Comparison of ENCODE assay signal across 11 mouse cellular contexts in genomic region chr7:135602881-135603523, GRCm38 (mm10).
A peak's percentile ranks its signal among the peaks of the same experiment; 100 is the strongest.
DNase-seq lines count a peak whose midpoint lies in the region; ATAC-seq lines count a peak whose summit lies in the region.
"Had no signal": no experiment of that assay in that cellular context is flagged by ENCODE, and none has a peak within 500 bp of the region (broad histone marks: within the 10 kb centered on the region; RNA-seq: fewer than 3 reads in every experiment).

No protein-coding gene starts in this region.

- H3K9me3 ChIP-seq in heart, embryonic 11.5 days (replicated peaks; ENCODE audit: control insufficient read depth, low read length) = no peaks in the 10 kb centered on the region
- no peaks in the 10 kb centered on the region for H3K9me3 ChIP-seq in heart, embryonic 12.5 days (replicated peaks)
- H3K9me3 ChIP-seq in liver, embryonic 15.5 days (replicated peaks) = no peaks in the 10 kb centered on the region
- H3K9me3 ChIP-seq: hindbrain, embryonic 13.5 days; neural tube, embryonic 13.5 days had no signal

- intact Hi-C loops in left cerebral cortex, postnatal 25 days (cut with DNase I) = no loop called here

- no peaks in the 10 kb centered on the region for H3K27me3 ChIP-seq in heart, embryonic 11.5 days (ENCODE audit: control insufficient read depth, insufficient read depth, low read length)
- H3K27me3 ChIP-seq in heart, embryonic 12.5 days (replicated peaks) = peaks cover 14% of the 10 kb centered on the region; the same call in 1 of the 2 replicates
- no peaks in the 10 kb centered on the region for H3K27me3 ChIP-seq in liver, embryonic 15.5 days
- H3K27me3 ChIP-seq: hindbrain, embryonic 13.5 days; neural tube, embryonic 13.5 days had no signal

- 44% methylated on average over 5 of the region's 5 CpGs for WGBS in heart, embryonic 11.5 days (ENCODE audit: insufficient replicate concordance)
- 48% methylated on average over 5 of the region's 5 CpGs for WGBS in heart, embryonic 12.5 days
- WGBS in liver, embryonic 15.5 days (ENCODE audit: insufficient replicate concordance) = 64% methylated on average over 5 of the region's 5 CpGs

- no peak overlapping the region for H3K4me3 ChIP-seq in heart, embryonic 11.5 days (ENCODE audit: low read depth, low read length)
- H3K4me3 ChIP-seq in heart, embryonic 12.5 days = no peak overlapping the region
- H3K4me3 ChIP-seq in liver, embryonic 15.5 days (replicated peaks) = no peak overlapping the region
- H3K4me3 ChIP-seq: hindbrain, embryonic 13.5 days; neural tube, embryonic 13.5 days had no signal

- no peak overlapping the region for H3K4me2 ChIP-seq in heart, embryonic 11.5 days
- no peak overlapping the region for H3K4me2 ChIP-seq in heart, embryonic 12.5 days
- H3K4me2 ChIP-seq in liver, embryonic 15.5 days = no peak overlapping the region
- H3K4me2 ChIP-seq: hindbrain, embryonic 13.5 days; neural tube, embryonic 13.5 days had no signal

- H3K36me3 ChIP-seq in heart, embryonic 11.5 days (ENCODE audit: control insufficient read depth, insufficient read depth, low read length) = no peaks in the 10 kb centered on the region
- no peaks in the 10 kb centered on the region for H3K36me3 ChIP-seq in heart, embryonic 12.5 days
- no peaks in the 10 kb centered on the region for H3K36me3 ChIP-seq in liver, embryonic 15.5 days (replicated peaks)
- H3K36me3 ChIP-seq: hindbrain, embryonic 13.5 days; neural tube, embryonic 13.5 days had no signal

- peaks cover 22% of the 10 kb centered on the region for H3K4me1 ChIP-seq in heart, embryonic 11.5 days (ENCODE audit: control insufficient read depth, insufficient read depth, low read length)
- H3K4me1 ChIP-seq in heart, embryonic 12.5 days (replicated peaks) = peaks cover 37% of the 10 kb centered on the region
- H3K4me1 ChIP-seq in liver, embryonic 15.5 days (replicated peaks) = peaks cover 78% of the 10 kb centered on the region

- no peak overlapping the region for H3K27ac ChIP-seq in heart, embryonic 11.5 days (ENCODE audit: low read depth, low read length)
- H3K27ac ChIP-seq in heart, embryonic 12.5 days (ENCODE audit: poor library complexity, severe bottlenecking) = peak overlapping the region; percentile 0; the same call in 1 of the 2 replicates
- H3K27ac ChIP-seq in liver, embryonic 15.5 days (replicated peaks) = peak overlapping the region; percentile 60; the same call in 1 of the 2 replicates
- H3K27ac ChIP-seq: hindbrain, embryonic 13.5 days; neural tube, embryonic 13.5 days had no signal

- ATAC-seq in heart, embryonic 11.5 days (replicated peaks; ENCODE audit: insufficient number of reproducible peaks, low FRiP score, low TSS enrichment) = no peak
- ATAC-seq in heart, embryonic 12.5 days (ENCODE audit: insufficient number of reproducible peaks, low FRiP score) = no peak
- ATAC-seq in liver, embryonic 15.5 days (ENCODE audit: insufficient read depth) = no peak
- ATAC-seq: CD4-positive, CD25-positive, alpha-beta regulatory T cell, adult 4 months had no signal

- peak; percentile 53 to 74 for DNase-seq in heart, adult 18-20 months
- peak; percentile 52 for DNase-seq in ZHBTc4 (ENCODE audit: low read depth, low spot score)
- no peak for DNase-seq in left cerebral cortex, postnatal 25 days (ENCODE audit: low spot score in 2 of 2)
- no peak for DNase-seq in layer of hippocampus, adult 9-11 months
- no peak for DNase-seq in cerebellum, adult 11 months

- no peak overlapping the region for H3K9ac ChIP-seq in heart, embryonic 11.5 days (ENCODE audit: low read depth, low read length)
- H3K9ac ChIP-seq in heart, embryonic 12.5 days = no peak overlapping the region
- H3K9ac ChIP-seq in liver, embryonic 15.5 days = no peak overlapping the region
- H3K9ac ChIP-seq: hindbrain, embryonic 13.5 days; neural tube, embryonic 13.5 days had no signal

Comparison
In these comparisons a context has a peak if more than half of its experiments do, and no peak if none do; other contexts are left out.
1. DNase-seq: peak in heart, adult 18-20 months (2 of 2) and ZHBTc4 (single experiment); none in left cerebral cortex, postnatal 25 days (0 of 2), layer of hippocampus, adult 9-11 months (single experiment) and cerebellum, adult 11 months (single experiment).